Mouse (Mus musculus) embryonic facial prominence, embryonic 15.5 days (tissue): ENCODE results near the gene Hoxd4. TPM values are rescaled to one million over a fixed set of nuclear protein-coding genes. Genes with fewer than 3 reads are reported as not detected.

ENCODE experiments used
- ATAC-seq: fragments of 200-750 bp; cut with Nextera tagmentation; 2 replicates; pipeline ENCODE4 v1.8.0; 2017; ENCODE audit warnings: low read depth, moderate TSS enrichment; ENCODE audit not compliant: insufficient number of reproducible peaks, low FRiP score, low TSS enrichment
- H3K27ac ChIP-seq: fragments of 300-500 bp; sonication (generic); replicated peaks from 2 replicates; pipeline ENCODE4 v1.5.1; 2015; ENCODE audit warnings: mild to moderate bottlenecking, inconsistent platforms
- H3K27me3 ChIP-seq: fragments of 300-500 bp; sonication (generic); 2 replicates; pipeline ENCODE4 v1.6.1; 2015; ENCODE audit warnings: inconsistent platforms
- H3K36me3 ChIP-seq: fragments of 300-500 bp; sonication (generic); 2 replicates; pipeline ENCODE4 v1.6.1; 2015; ENCODE audit warnings: mild to moderate bottlenecking, inconsistent platforms
- H3K4me1 ChIP-seq: fragments of 300-500 bp; sonication (generic); 2 replicates; pipeline ENCODE4 v1.6.1; 2015; ENCODE audit warnings: inconsistent platforms
- H3K4me2 ChIP-seq: fragments of 300-500 bp; sonication (generic); replicated peaks from 2 replicates; pipeline ENCODE4 v1.6.1; 2015; ENCODE audit warnings: mild to moderate bottlenecking, inconsistent platforms
- H3K4me3 ChIP-seq: fragments of 300-500 bp; sonication (generic); replicated peaks from 2 replicates; pipeline ENCODE4 v1.5.1; 2015; ENCODE audit warnings: mild to moderate bottlenecking, inconsistent platforms
- H3K9ac ChIP-seq: fragments of 300-500 bp; sonication (generic); 2 replicates; pipeline ENCODE4 v1.6.1; 2015; ENCODE audit warnings: inconsistent platforms
- H3K9me3 ChIP-seq: fragments of 300-500 bp; sonication (generic); replicated peaks from 2 replicates; pipeline ENCODE4 v1.6.1; 2016; ENCODE audit warnings: inconsistent platforms
- WGBS: fragments of 180-500 bp; shearing (Covaris S2); methylation state at CpG from one replicate; pipeline ENCODE4 v1.1.7; 2015; 5-methylcytosine and 5-hydroxymethylcytosine counted together
- polyA plus RNA-seq: library from polyadenylated mRNA; unstranded; fragments of >200 nt; fragmentation: Nextera tagmentation; extraction: Ambion mirVana; gene quantifications from 2 replicates; pipeline ENCODE4 v1.2.1, GENCODE M21; 2015

Hoxd4 gene
- polyA plus RNA-seq, 1 experiment from 2014 or later, result 0.35 TPM

DNA sequence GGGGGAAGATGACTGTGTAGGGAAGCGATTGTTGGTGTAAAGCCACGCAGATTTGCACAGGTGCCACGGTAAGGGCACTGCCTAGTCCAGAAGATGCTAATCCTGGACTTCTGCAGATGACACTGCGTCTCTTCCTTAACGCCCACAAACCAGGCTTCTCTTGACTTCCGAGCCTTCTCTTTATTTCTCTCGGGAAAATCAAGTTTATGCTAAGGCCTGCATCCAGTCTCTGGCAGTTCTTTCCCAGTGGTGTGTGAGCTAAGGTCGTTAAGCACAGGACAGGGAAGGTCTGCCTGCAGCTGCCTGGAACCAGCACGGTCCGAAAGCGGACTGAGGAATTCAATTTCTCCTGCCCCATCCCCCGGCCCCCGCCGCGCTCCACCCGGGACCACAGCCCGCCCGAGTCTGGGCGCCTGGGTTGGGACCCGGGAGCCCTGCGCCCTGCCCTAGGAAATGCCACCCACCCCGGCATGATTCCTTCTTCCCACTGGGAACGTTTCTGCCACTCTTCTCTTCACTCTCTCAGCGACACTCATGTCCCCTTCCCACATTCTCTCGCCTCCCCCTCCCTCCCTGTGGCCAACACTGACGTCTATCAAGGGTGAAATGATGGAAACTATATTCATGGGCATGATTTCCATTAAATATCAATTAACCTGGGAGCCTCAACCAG lies 7.9 kb upstream of the Hoxd4 start:
- H3K4me3 ChIP-seq, result peak overlapping the region; percentile 50; the same call in 1 of the 2 replicates
- peaks cover 94% of the 10 kb centered on the region for H3K27me3 ChIP-seq
- H3K9ac ChIP-seq, result no peak overlapping the region
- 4% methylated on average over 26 of the region's 26 CpGs for WGBS
- peak overlapping the region; percentile 84; the same call in 1 of the 2 replicates for H3K4me2 ChIP-seq
- no peak overlapping the region for H3K27ac ChIP-seq
- H3K9me3 ChIP-seq, result no peaks in the 10 kb centered on the region
- ATAC-seq, result no peak
- no peaks in the 10 kb centered on the region for H3K36me3 ChIP-seq
- H3K4me1 ChIP-seq, result peaks cover 19% of the 10 kb centered on the region

DNA sequence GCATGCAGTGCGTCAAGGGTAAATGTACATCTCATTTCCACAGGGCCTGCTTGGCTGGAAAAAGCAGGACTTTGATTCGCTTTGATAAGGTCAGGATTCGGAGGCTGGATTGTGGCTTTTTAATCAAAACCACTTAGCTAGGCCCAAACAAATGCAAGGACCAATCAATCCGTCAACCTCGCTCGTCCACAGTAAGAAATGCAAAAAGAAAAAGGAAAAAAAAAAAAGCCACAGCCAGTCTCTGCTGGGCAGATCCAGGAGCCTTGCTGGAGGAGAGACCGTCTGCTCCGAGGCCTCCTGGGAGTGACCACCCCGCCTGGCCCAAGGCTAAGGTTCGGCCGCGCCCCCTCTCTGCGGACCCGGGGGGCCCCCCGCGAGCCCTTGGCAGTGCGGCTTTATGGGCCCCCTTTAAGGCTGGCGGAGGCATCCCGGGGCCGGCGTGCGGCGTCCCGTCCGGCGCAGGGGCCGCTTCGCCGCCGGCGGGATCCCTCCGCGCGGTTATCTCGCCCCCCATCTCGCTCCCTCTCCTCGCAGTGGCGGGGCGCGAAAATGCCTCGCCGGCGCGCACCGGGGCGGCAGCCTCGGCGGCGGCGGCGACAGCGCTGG lies 7.2 kb upstream of the Hoxd4 start, which contains the start of gene Hoxd8:
Gene Hoxd8, plus strand, starts transcription at position 223 of the 606 bp plus-strand sequence.
- peak within 1 kb of the TSS; percentile 28; the same call in 1 of the 2 replicates for H3K9ac ChIP-seq
- H3K27me3 ChIP-seq, result peaks cover 94% of the 10 kb centered on the region
- no peak; the same call in 1 of the 2 replicates for ATAC-seq
- H3K4me3 ChIP-seq, result peak within 1 kb of the TSS; percentile 50
- H3K9me3 ChIP-seq, result no peaks in the 10 kb centered on the region
- H3K27ac ChIP-seq, result peak within 1 kb of the TSS; percentile 55
- WGBS, result under 1% methylated on average over 52 of the region's 52 CpGs
- no peaks in the 10 kb centered on the region for H3K36me3 ChIP-seq
- H3K4me1 ChIP-seq, result peaks cover 18% of the 10 kb centered on the region
- H3K4me2 ChIP-seq, result peak within 1 kb of the TSS; percentile 84

DNA sequence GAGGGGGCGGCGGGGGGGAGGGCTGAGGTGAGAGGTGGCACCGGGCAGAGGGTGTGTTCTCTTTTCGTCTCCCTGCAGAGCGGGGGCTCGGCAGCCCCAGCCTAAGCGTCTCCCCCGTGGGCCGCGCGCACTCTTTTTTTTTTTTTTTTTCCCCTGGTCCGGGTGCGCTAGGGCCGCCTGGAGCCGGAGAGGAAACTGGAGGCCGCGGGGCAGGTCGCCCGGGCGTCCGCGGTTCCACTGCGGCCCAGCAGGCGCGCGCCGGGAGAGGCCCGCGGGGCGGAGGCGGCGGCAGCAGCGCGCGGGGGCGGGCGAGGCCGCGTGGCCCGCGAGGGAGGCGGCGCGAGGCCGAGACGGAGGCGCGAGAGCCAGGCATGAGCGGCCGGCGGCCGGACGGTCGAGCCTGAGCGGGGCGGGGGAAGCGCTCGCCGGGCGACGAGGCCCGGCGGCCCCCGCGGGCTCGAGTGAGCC lies 6.7 kb upstream of the Hoxd4 start:
- ATAC-seq, result no peak
- Histone ChIP-seq H3K27ac (peak overlapping the region; percentile 55), H3K4me3 (peak overlapping the region; percentile 50), H3K9ac (peak overlapping the region; percentile 28; the same call in 1 of the 2 replicates), H3K27me3 (peaks cover 94% of the 10 kb centered on the region), H3K9me3 (no peaks in the 10 kb centered on the region), H3K4me1 (peaks cover 18% of the 10 kb centered on the region), H3K4me2 (peak overlapping the region; percentile 84), H3K36me3 (no peaks in the 10 kb centered on the region)
- under 1% methylated on average over 58 of the region's 66 CpGs for WGBS

DNA sequence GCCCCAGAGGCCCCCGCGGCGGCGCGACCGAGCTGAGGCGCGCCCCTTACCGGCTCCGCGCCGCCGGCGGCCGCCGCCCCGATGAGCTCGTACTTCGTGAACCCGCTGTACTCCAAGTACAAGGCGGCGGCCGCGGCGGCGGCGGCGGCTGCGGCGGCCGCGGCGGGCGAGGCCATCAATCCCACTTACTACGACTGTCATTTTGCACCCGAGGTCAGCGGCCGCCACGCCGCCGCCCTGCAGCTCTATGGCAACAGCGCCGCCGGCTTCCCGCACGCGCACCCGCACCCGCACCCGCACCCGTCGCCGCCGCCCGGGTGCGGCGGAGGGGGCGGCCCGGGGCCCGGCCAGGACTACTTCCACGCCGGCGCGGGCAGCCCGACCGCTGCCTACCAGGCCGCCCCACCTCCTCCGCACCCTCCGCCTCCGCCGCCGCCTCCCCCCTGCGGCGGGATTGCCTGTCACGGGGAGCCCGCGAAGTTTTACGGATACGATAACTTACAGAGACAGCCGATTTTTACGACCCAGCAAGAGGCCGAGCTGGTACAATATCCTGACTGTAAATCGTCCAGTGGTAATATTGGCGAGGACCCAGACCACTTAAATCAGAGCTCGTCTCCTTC lies 6.2 kb upstream of the Hoxd4 start:
- H3K4me3 ChIP-seq, result peak overlapping the region; percentile 50
- peak overlapping the region; percentile 84 for H3K4me2 ChIP-seq
- H3K4me1 ChIP-seq, result peaks cover 18% of the 10 kb centered on the region
- ATAC-seq, result no peak
- H3K9me3 ChIP-seq, result no peaks in the 10 kb centered on the region
- under 1% methylated on average over 75 of the region's 85 CpGs for WGBS
- no peaks in the 10 kb centered on the region for H3K36me3 ChIP-seq
- peaks cover 94% of the 10 kb centered on the region for H3K27me3 ChIP-seq
- H3K27ac ChIP-seq, result peak overlapping the region; percentile 55
- H3K9ac ChIP-seq, result peak overlapping the region; percentile 28; the same call in 1 of the 2 replicates

DNA sequence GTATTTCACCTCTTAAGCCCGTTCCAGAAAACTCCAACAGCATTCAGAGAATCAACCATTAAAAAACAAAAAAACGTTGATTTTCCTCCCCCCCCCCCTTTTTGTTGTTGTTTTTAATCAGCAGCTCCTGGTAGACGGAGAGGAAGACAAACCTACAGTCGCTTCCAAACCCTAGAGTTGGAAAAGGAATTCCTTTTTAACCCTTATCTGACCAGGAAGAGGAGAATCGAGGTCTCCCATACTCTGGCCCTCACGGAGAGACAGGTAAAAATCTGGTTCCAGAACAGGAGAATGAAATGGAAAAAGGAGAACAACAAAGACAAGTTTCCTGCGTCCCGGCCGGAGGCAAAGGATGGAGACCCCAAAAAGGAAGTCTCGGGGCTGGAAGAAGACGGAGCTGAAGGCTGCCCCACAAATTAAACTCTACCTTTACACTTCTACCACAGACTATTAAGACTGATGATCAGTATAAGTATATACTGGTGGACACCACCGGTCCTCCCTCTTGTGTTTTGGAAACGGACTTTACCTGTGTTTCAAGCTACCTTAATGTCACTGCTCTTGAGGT lies 5.3 kb upstream of the Hoxd4 start:
- Histone ChIP-seq H3K27me3 (peaks cover 92% of the 10 kb centered on the region), H3K9ac (no peak overlapping the region), H3K36me3 (no peaks in the 10 kb centered on the region), H3K4me3 (peak overlapping the region; percentile 50), H3K4me1 (peaks cover 18% of the 10 kb centered on the region), H3K27ac (no peak overlapping the region), H3K9me3 (no peaks in the 10 kb centered on the region), H3K4me2 (no peak overlapping the region)
- ATAC-seq, result no peak
- 2% methylated on average over 13 of the region's 13 CpGs for whole genome bisulfite sequencing

DNA sequence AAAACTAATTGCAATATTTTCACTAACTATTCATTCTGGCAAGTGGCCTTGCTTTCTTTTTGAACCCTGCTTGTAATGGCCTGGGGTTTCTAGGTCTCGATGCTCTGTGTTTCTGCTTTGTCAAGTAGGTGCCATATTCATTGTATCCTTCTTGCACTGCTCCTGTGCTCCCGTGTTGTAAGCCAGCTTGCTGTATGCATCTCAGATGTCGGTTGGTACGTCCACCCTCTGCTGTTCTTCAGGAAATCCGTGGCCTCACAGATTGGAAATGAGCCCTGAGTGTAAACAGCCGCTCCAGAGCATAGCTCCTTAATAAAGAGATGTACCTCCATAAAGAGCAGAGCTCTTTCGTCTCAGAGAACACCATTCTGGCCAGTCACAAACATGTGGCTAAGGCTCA lies 4.1 kb upstream of the Hoxd4 start:
- no peak for ATAC-seq
- 7% methylated on average over 7 of the region's 7 CpGs for WGBS
- H3K4me2 ChIP-seq, result no peak overlapping the region

DNA sequence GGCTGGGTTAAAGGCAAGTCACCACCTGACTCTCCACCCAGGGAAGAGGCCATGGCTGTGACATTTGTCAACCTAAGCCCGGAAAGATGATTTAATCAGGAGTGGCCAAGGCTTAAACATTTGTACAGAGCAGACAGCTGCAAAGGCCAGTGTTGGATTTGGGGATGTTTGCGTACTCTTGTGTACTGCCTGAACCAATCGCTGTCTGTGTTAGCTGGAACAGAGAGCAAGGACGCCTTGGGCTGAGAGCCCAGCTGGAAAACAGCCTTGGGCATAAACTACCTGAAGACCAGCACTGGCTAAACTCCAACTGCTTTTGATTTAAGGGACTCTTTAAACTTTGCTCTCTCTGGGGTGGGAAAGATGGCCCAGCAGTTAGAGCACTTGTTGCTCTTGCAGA lies 3.1 kb upstream of the Hoxd4 start:
- H3K27ac ChIP-seq, result no peak overlapping the region

More for the DNA sequence above, 4.1 kb upstream of the Hoxd4 start:
- Histone ChIP-seq H3K4me3 (no peak overlapping the region), H3K27ac (no peak overlapping the region), H3K4me1 (peaks cover 26% of the 10 kb centered on the region), H3K27me3 (peaks cover 95% of the 10 kb centered on the region), H3K9me3 (no peaks in the 10 kb centered on the region), H3K9ac (no peak overlapping the region), H3K36me3 (no peaks in the 10 kb centered on the region)

DNA sequence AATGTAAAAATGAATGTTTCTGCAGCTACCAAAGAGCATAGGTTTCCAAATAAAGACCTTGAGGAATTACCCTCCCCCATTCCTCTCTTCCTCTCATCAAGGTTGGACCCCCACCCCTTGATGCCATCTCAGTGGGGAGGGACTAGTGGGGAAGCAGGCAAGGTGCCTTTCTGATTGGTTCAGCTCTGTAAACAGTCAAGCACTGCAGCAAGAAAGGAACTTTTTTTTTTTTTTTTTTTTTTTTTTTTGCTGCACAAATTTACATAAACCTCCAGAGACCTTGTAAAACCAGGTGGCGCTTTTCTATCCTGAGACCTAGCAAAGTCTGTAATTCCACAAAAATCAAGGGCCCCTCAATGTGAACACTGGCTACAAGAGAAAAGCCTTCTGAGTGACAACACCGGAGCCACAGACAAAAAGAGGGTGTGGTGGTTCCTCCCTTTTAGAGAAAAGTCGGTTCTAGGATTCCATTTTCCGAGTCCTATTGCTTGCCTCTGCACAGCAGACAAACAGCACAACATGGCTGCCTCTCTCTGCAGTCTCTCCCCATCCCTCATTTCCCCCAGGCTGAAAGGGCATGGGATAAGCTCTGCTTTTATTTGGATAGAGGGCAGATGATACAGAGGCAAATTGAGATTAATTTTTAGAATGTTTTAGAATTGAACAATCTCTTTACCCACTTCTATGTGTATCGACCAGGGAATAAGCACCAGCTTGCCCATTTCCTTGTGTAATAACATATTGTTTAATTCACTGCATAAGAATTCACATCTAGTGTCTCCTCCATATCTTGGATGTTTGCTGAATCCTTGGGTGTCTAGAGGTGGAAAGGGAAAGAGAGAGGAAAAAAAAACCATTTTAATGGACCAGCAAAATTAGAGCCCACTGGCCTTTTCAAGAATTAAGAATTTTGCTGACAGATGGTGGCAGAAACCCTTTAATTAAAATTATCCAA lies 2.0 kb upstream of the Hoxd4 start:
- 9% methylated on average over 5 of the region's 5 CpGs for WGBS
- Histone ChIP-seq H3K27ac (no peak overlapping the region), H3K4me2 (no peak overlapping the region), H3K9me3 (no peaks in the 10 kb centered on the region), H3K27me3 (peaks cover 94% of the 10 kb centered on the region), H3K4me1 (peaks cover 19% of the 10 kb centered on the region), H3K9ac (no peak overlapping the region), H3K36me3 (no peaks in the 10 kb centered on the region), H3K4me3 (no peak overlapping the region)
- ATAC-seq, result no peak

More for the DNA sequence above, 3.1 kb upstream of the Hoxd4 start:
- Histone ChIP-seq H3K4me1 (peaks cover 26% of the 10 kb centered on the region), H3K36me3 (no peaks in the 10 kb centered on the region), H3K27me3 (peaks cover 94% of the 10 kb centered on the region), H3K4me2 (no peak overlapping the region), H3K9ac (no peak overlapping the region), H3K4me3 (no peak overlapping the region), H3K9me3 (no peaks in the 10 kb centered on the region)
- no peak for ATAC-seq
- WGBS, result 12% methylated on average over 4 of the region's 4 CpGs

DNA sequence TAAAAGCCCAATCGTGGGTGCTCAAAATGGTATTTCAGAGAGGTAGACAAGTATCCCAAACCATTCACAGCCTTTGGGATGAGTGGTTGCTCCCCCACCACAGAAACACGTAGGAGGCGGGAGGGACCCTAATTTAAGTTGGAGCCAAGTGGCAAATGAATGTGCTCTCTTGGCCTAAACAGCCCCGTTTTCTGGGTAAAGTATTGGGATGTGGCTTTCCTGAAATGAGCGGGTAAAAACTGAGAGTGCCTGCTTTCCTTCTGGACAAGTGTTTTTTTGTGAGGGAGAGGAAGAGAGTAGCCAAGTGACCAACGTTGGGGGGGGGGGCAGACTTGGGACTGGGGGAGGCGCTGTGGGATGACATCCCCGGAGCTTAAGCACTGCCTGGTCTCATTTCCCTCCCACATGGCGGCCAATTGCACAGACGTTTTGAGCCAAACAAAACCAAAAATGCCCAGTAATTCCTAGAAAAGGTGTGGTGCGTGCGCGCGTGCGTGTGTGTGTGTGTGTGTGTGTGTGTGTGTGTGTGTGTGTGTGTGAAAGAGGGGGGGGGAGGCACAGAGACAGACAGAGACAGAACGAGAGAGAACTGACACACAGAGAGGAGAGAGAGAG lies 693 bp upstream of the Hoxd4 start:
- Histone ChIP-seq H3K4me1 (peaks cover 10% of the 10 kb centered on the region), H3K27ac (no peak overlapping the region), H3K4me3 (peak overlapping the region; percentile 41), H3K36me3 (no peaks in the 10 kb centered on the region), H3K9me3 (no peaks in the 10 kb centered on the region), H3K4me2 (0 out of 2 replicates have a peak overlapping the region, but pooled peaks have one; percentile 4), H3K27me3 (peaks cover 93% of the 10 kb centered on the region), H3K9ac (no peak overlapping the region)
- ATAC-seq, result no peak
- WGBS, result under 1% methylated on average over 16 of the region's 16 CpGs
